Mouse (Mus musculus) urinary bladder, postnatal 36 days (tissue): ENCODE data around the gene Tbkbp1.

Experiments used
- DNase-seq, 2 experiments: peaks; one replicate each; pipeline ENCODE4 v3.0.0; 2022; ENCODE audit warnings: low spot score in 2 of 2, mixed read lengths in 1 of 2

Gene Tbkbp1

DNA sequence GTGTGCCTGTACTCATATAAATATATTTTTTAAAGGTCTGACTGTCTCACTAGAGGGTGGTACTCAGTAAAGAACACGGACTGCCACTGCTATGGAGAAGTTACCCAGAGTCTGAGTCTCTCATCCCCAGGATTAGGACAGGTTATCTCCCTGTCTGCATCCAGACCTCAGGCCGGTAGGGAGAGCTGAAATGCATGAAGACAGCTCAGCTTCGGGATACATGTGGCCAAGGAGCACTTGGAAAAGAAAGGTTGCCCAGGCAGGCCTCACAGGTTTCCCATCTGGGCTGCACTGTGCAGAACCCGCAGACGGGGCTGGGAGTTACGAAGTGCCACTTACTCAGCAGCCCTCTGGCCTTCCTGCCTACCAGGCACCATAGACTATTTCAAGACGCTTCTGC, 5.7 kb upstream of the Tbkbp1 start:
- no peak for DNase-seq

DNA sequence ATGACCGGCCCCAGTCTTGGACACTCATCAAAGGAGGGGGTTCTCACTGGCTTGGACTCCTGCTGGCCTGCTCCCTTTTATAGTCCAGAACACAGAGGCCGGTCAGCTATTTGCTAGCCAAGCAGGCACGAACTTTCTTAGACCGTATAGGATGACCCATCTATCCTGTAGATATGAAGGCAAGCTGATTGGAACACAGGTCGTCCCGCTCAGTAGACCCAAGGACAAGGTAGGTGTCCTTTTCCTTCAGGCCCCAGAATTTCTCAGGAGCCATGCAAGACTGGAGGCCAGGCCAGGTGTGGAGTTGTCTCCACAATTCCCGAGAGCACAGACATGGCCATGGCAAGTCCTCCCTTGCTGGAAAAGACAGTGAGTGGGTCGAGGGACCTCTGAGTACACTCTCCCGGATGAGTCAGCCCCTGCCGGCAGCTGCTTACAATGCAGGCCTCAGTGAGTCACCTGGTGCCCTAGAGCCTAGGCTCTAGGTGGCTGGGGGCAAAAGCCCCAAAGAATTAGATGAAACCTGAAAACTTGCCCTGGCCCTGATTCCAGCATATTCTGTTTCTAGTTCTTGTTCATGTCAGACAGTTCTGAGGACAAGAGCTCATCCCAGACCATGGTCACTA, 1.5 kb upstream of the Tbkbp1 start:
- DNase-seq, result no peak

GRCm38 (mm10) chr11:97152023-97152426, 730 bp upstream of the Tbkbp1 start:
- peak; percentile 49 to 58 for DNase-seq

DNA sequence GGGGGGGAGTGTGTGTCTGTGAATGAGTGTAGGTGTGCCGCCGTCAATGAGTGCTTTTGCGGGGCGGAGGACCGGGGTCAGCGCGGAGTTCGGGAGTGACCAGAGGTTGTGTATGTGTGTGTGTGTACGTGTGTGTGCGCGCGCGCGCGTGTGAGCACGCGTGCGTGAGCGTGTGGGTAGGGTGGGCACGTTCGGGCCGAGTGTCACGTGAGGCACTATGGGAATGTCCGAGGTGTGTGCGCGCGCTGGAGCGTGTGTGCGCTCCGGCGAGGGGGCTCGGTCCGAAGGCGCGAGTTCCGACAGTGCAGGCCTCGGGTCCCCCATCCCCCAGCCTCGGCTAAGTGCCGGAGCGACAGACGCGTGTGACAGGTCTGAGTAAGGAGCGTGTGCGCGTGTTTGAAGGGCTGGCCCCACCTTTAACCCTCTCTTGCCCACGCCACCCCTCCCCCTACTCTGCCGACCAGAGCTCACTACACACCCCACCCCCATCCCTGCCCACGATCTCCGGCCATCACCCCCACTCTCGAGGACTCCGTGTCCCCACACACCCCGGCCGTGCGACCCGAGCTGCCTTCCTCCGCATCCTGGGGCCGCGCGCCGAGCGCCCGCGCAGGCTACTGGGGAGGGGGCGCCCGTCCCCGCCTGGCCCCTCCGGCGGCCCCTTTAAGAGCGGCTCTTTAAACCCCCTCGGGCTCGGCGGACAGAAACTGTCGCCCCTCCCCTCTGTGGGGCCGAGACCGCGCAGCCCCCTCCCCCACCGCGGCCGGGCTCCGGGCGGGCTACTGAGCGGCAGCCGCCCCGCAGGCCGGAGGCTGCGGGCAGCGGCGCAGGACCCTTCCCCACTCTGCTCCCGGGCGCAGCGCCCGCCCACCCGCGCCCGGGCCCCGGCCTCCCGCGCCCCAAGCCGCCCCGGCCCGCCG, 624 bp downstream of the Tbkbp1 start:
- peak in 1 of 2 experiments; percentile 41 for DNase-seq

GRCm38 (mm10) chr11:97149995-97150410, 1.3 kb downstream of the Tbkbp1 start:
- peak in 1 of 2 experiments; percentile 66 for DNase-seq

- DNase-seq, result no peak
Observed at GRCm38 (mm10) chr11:97149026-97149425, 2.3 kb downstream of the Tbkbp1 start.

GRCm38 (mm10) chr11:97148591-97148990, 2.7 kb downstream of the Tbkbp1 start:
- no peak for DNase-seq

DNA sequence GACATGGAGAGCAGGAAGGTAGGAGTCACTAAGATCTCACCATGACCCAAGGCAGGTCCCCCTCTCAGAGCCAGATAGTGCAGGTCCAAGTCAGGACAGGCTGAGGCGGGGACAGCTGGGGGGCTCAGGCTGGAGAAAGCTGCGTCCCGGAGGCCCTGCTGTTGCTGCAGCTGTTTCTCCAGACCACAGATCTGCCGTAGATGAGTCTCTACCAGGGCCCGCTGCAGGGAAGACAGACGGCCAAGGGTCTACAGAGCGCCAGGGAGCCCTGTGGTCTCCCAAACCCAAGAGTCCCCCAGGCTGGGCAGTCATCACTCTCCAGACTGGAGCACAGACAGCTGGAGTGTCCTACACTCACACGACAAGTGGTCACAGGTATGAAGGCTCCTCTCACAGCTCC, 4.0 kb downstream of the Tbkbp1 start:
- no peak for DNase-seq

GRCm38 (mm10) chr11:97146724-97147123, 4.6 kb downstream of the Tbkbp1 start:
- DNase-seq, result peak; percentile 55 to 73

- DNase-seq, result no peak
Observed at GRCm38 (mm10) chr11:97145951-97146350, 5.3 kb downstream of the Tbkbp1 start.

- no peak for DNase-seq
Observed at GRCm38 (mm10) chr11:97145320-97145719, 6.0 kb downstream of the Tbkbp1 start.

DNA sequence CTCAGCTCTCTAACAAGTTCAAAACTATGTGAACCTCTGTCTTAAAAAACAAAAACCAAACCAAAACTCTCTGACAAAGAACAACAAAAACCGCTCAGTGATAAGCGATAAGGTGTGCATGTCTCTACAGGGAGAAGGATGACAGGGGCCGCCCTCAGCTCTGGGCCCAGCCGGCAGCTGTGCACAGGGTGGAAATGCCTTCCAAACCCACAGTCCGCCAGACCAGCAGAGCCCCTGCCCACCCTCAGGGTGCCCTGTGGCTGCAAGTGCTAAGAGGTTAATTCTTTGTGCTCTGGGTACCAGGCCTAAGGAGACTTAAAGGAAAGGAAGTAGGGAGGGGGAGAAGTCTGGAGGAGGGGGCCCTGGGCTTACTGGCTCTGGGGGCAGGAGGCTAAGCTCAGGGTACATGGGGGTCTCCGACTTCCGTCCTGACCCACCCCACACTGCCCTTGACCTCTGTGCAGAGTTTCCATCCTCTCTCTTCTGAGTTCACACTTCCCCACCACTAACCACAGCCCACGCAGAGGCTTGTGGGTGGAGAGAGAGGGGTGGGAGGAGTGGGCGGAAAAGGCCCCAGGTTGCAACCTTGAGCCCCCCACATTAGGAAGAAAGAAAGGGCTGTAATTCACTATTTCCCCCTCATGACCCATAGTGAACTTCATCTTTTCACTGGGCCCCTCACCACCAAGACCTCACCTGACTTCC, 7.9 kb downstream of the Tbkbp1 start:
- peak in 1 of 2 experiments; percentile 39 for DNase-seq

DNA sequence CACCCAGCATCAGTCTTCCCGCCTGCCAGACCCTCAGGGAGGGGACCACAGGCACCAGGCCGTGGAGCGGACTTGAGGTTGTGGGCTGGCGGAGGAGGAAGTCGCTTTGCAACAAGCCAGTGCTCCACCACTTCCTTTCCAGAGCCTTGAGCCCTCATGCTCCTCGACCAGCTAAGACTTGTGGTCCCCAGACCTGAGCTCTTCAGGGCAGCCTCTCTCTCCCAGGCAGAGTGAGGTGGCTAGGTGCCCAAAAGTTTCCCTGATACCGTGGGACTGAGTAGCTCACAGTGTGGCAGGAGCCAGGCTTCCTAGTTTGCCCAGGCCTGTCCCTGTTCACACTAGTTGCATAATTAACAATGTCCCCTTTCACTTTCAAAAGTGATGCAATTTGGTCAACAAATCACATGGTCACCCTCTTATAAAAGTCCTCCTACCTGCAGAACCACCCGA, 9.1 kb downstream of the Tbkbp1 start:
- DNase-seq, result peak; percentile 62 to 76

- DNase-seq, result no peak
Observed at GRCm38 (mm10) chr11:97140811-97141210, 10.5 kb downstream of the Tbkbp1 start.

GRCm38 (mm10) chr11:97139256-97139655, 12.0 kb downstream of the Tbkbp1 start:
- peak in 1 of 2 experiments; percentile 39 for DNase-seq

DNA sequence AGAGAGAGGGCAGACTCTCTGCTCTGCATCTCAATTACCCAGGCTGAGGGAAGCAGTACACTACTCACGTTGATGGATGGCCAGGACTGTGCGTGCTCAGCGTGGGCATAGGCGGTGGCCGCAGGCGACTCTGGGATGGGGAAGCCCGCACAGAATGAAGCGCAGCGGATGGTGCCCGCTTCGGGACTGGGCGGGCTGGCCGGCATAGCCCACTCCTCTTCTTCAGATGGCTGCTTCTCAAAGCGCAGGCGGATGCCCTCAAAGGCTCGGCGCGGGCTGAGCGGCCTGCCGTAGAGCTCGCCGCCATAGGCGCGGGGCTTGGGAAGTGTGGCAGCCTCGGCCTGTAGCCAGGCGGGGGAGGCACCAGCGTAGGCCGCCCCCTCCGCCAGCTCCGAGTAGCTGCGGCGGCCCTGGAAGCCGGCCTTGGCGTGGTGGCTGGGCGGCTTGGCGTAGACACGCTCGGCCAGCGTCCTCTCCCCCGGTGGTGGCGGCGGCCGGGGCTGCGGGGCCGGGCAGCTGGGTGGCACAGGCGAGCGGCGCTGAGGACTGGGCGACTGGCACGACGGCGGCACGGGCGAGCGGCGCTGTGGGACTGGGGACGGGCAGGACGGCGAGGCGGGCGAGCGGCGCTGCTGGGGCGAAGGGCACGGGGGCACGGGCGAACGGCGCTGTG, 12.6 kb downstream of the Tbkbp1 start:
- no peak for DNase-seq

GRCm38 (mm10) chr11:97133270-97133669, 18.0 kb downstream of the Tbkbp1 start:
- no peak for DNase-seq

DNA sequence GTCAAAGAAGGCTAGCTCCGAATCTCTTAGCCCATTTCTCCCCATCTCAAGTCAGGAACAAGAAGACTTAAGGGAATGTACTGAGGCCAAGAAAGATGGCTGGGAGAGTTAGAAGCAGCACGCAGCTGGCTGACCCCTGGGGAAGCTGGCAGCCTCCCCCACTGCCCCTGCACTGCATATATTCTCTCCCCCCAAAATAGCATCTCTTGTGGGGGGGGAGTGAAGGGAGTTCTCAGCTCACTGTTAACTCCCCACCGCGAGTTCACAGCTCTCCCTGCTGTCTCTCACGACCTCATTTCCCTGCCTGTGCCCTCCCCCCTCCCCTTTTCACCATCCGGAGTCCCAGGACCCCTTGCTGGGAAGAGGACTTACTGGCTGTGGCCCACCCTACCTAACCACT, 19.1 kb downstream of the Tbkbp1 start:
- no peak for DNase-seq

DNA sequence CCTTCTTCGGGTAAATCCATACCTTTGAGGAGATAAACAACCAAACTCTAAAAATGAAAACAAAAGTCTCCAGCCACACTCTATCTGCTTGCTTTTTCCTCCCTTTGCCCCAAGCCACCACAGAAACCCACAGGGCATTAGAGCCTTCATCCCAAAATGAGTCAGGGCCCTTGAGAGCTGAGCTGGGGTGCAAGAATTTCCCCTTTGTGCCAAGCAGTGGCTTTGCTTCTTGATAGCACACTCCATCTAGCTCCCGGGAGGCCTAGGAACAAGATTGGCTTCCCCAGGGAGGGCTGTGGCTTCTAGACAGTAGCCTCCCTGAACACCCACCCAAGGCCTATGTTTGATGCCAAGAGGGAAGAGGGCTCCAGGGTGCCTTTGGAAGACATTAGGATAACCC, 19.6 kb downstream of the Tbkbp1 start:
- no peak for DNase-seq

GRCm38 (mm10) chr11:97130318-97130717, 21.0 kb downstream of the Tbkbp1 start:
- no peak for DNase-seq

DNA sequence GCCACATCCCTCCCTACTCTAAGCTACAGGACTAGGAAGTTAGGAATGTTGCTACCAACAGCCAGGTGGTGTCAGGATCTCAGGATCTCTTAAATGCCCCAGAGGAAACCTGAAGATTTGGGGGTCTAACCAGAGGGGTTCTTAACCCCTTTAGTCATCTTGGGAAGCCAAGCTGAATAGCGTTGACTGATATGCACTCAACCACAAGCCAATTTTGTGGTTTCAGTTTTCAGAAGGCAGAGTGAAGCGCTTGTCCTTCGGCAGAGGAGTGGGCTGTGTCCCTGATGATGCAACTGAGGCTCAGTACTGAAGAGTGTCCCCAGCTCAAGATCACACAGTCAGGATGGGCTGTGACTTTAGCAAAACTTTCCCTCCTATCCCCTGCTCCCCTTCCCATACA, 22.3 kb downstream of the Tbkbp1 start:
- DNase-seq, result no peak
